Mouse (Mus musculus) embryonic facial prominence, embryonic 15.5 days (tissue): ENCODE data around the gene Vegfa. TPM values are rescaled to one million over a fixed set of nuclear protein-coding genes. Genes with fewer than 3 reads are reported as not detected.
A peak's percentile ranks its signal among the peaks of the same experiment; 100 is the strongest.
"Not testable (repeated sequence)": the region's sequence is repeated elsewhere in the genome, so short reads cannot be mapped to it uniquely, and the experiment has no call there.

Source experiments
- ATAC-seq: fragments of 200-750 bp; cut with Nextera tagmentation; 2 replicates; pipeline ENCODE4 v1.8.0; 2017; ENCODE audit warnings: low read depth, moderate TSS enrichment; ENCODE audit not compliant: insufficient number of reproducible peaks, low FRiP score, low TSS enrichment
- H3K27ac ChIP-seq: fragments of 300-500 bp; sonication (generic); replicated peaks from 2 replicates; pipeline ENCODE4 v1.5.1; 2015; ENCODE audit warnings: mild to moderate bottlenecking, inconsistent platforms
- H3K27me3 ChIP-seq: fragments of 300-500 bp; sonication (generic); 2 replicates; pipeline ENCODE4 v1.6.1; 2015; ENCODE audit warnings: inconsistent platforms
- H3K36me3 ChIP-seq: fragments of 300-500 bp; sonication (generic); 2 replicates; pipeline ENCODE4 v1.6.1; 2015; ENCODE audit warnings: mild to moderate bottlenecking, inconsistent platforms
- H3K4me1 ChIP-seq: fragments of 300-500 bp; sonication (generic); 2 replicates; pipeline ENCODE4 v1.6.1; 2015; ENCODE audit warnings: inconsistent platforms
- H3K4me2 ChIP-seq: fragments of 300-500 bp; sonication (generic); replicated peaks from 2 replicates; pipeline ENCODE4 v1.6.1; 2015; ENCODE audit warnings: mild to moderate bottlenecking, inconsistent platforms
- H3K4me3 ChIP-seq: fragments of 300-500 bp; sonication (generic); replicated peaks from 2 replicates; pipeline ENCODE4 v1.5.1; 2015; ENCODE audit warnings: mild to moderate bottlenecking, inconsistent platforms
- H3K9ac ChIP-seq: fragments of 300-500 bp; sonication (generic); 2 replicates; pipeline ENCODE4 v1.6.1; 2015; ENCODE audit warnings: inconsistent platforms
- H3K9me3 ChIP-seq: fragments of 300-500 bp; sonication (generic); replicated peaks from 2 replicates; pipeline ENCODE4 v1.6.1; 2016; ENCODE audit warnings: inconsistent platforms
- WGBS: fragments of 180-500 bp; shearing (Covaris S2); methylation state at CpG from one replicate; pipeline ENCODE4 v1.1.7; 2015; 5-methylcytosine and 5-hydroxymethylcytosine counted together
- polyA plus RNA-seq: library from polyadenylated mRNA; unstranded; fragments of >200 nt; fragmentation: Nextera tagmentation; extraction: Ambion mirVana; gene quantifications from 2 replicates; pipeline ENCODE4 v1.2.1, GENCODE M21; 2015

Gene Vegfa
- polyA plus RNA-seq, 1 experiment from 2014 or later: 4.6 TPM

DNA sequence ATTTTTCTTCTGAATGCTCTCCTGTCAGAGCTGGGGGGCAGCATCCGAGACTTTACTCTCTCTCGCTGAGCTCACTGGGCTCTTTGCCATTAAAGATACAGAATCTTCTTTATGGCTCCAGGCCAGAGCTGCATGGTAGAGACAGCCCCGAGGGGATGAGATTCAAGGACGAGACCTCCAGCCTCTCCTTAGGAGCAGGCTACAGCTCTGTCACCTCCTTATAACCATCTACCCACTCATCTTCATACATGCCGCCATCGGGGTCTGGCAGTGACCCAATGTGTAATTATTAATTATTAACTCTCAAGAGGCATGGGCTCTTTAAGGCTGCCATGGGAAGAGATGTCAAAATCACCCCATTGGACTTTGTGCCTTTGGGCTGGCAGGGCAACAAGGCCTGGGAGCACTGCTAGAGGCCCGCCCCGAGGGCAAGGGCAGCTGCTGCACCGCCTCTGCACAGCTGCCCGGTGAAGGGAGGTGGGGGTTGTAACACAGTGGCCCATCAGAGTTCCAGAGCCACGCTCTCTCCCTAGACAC lies 37.8 kb downstream of the Vegfa start:
- H3K4me2 ChIP-seq: no peak overlapping the region
- H3K9ac ChIP-seq: no peak overlapping the region
- no peaks in the 10 kb centered on the region for H3K27me3 ChIP-seq
- H3K27ac ChIP-seq: no peak overlapping the region
- H3K9me3 ChIP-seq: no peaks in the 10 kb centered on the region
- H3K4me3 ChIP-seq: no peak overlapping the region
- 64% methylated on average over 11 of the region's 11 CpGs for WGBS
- ATAC-seq: no peak
- H3K36me3 ChIP-seq: no peaks in the 10 kb centered on the region
- no peaks in the 10 kb centered on the region for H3K4me1 ChIP-seq

DNA sequence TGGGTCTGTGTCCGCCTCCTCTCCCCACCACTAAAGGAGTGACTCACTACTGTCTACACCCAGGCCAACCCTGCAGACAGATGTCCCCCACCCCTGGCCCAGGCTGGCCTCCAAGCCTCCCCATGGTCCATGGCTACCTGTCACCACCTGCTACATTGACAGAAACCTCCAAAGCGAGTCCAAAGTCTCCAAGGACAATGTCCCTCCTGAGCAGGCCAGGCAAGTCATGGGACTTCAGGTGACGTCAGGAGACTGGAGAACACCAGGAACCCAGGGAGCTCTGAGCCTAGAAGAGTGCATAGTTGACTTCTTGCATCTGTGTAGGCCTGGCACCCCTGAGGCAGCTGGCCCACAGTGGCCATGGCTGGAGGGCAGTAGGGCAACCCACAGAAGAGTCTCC lies 45.3 kb downstream of the Vegfa start:
- H3K9me3 ChIP-seq: no peaks in the 10 kb centered on the region
- H3K27ac ChIP-seq: no peak overlapping the region
- no peak overlapping the region for H3K4me3 ChIP-seq
- no peak overlapping the region for H3K9ac ChIP-seq
- H3K27me3 ChIP-seq: no peaks in the 10 kb centered on the region
- 87% methylated on average over 3 of the region's 3 CpGs for WGBS
- H3K4me2 ChIP-seq: no peak overlapping the region
- no peak for ATAC-seq
- H3K4me1 ChIP-seq: no peaks in the 10 kb centered on the region
- H3K36me3 ChIP-seq: no peaks in the 10 kb centered on the region

DNA sequence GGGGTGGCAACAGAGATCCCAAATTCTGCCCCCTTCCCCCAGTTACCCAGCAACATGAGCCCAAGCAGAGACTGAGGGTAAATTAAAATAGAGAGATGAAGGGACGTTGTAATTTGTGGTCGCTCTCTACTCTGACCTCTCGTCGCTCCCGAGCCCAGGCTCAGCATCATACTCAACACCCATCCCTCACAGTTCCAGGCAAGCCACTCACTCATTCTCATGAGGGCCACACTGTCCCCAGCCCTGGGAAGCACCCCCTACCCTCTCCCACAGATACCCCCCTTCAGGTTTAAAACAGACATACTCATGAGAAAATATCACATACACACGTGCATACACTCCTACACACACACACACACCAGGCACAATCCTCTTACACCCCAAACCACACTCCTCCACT lies 45.8 kb downstream of the Vegfa start:
- no peaks in the 10 kb centered on the region for H3K9me3 ChIP-seq
- H3K4me2 ChIP-seq: no peak overlapping the region
- 58% methylated on average over 6 of the region's 6 CpGs for WGBS
- no peaks in the 10 kb centered on the region for H3K27me3 ChIP-seq
- no peak overlapping the region for H3K9ac ChIP-seq
- H3K36me3 ChIP-seq: no peaks in the 10 kb centered on the region
- ATAC-seq: peak; percentile 67; the same call in 1 of the 2 replicates
- H3K4me1 ChIP-seq: no peaks in the 10 kb centered on the region
- H3K4me3 ChIP-seq: no peak overlapping the region
- no peak overlapping the region for H3K27ac ChIP-seq

GRCm38 (mm10) chr17:45983185-45983584 lies 49.0 kb downstream of the Vegfa start:
- not testable (repeated sequence) for H3K9me3 ChIP-seq, H3K9ac ChIP-seq, H3K36me3 ChIP-seq, H3K4me2 ChIP-seq, H3K27me3 ChIP-seq, H3K4me3 ChIP-seq, H3K27ac ChIP-seq, ATAC-seq, H3K4me1 ChIP-seq
- 94% methylated on average over 1 of the region's 1 CpGs for WGBS

- Histone ChIP-seq H3K9me3 (no peaks in the 10 kb centered on the region), H3K4me1 (peaks cover 10% of the 10 kb centered on the region; the same call in 1 of the 2 replicates), H3K9ac (no peak overlapping the region), H3K27me3 (no peaks in the 10 kb centered on the region), H3K4me2 (no peak overlapping the region), H3K4me3 (no peak overlapping the region), H3K36me3 (no peaks in the 10 kb centered on the region), H3K27ac (no peak overlapping the region)
- ATAC-seq: no peak
- WGBS: 51% methylated on average over 1 of the region's 1 CpGs
Measured at GRCm38 (mm10) chr17:45981841-45982240, 50.3 kb downstream of the Vegfa start.

GRCm38 (mm10) chr17:45979025-45979805 lies 53.0 kb downstream of the Vegfa start:
- Histone ChIP-seq H3K4me2 (no peak overlapping the region), H3K27ac (0 out of 2 replicates have a peak overlapping the region, but pooled peaks have one; percentile 2), H3K4me3 (no peak overlapping the region), H3K9ac (no peak overlapping the region), H3K27me3 (no peaks in the 10 kb centered on the region), H3K36me3 (no peaks in the 10 kb centered on the region), H3K9me3 (no peaks in the 10 kb centered on the region), H3K4me1 (peaks cover 14% of the 10 kb centered on the region; the same call in 1 of the 2 replicates)
- WGBS: 60% methylated on average over 10 of the region's 10 CpGs
- no peak for ATAC-seq

- Histone ChIP-seq H3K4me1 (peaks cover 14% of the 10 kb centered on the region; the same call in 1 of the 2 replicates), H3K9ac (no peak overlapping the region), H3K27ac (no peak overlapping the region), H3K27me3 (no peaks in the 10 kb centered on the region), H3K36me3 (no peaks in the 10 kb centered on the region), H3K9me3 (no peaks in the 10 kb centered on the region), H3K4me3 (no peak overlapping the region), H3K4me2 (no peak overlapping the region)
- ATAC-seq: peak; percentile 46; the same call in 1 of the 2 replicates
- WGBS: 32% methylated on average over 7 of the region's 7 CpGs
Measured at GRCm38 (mm10) chr17:45974461-45974860, 57.7 kb downstream of the Vegfa start.

- ATAC-seq: no peak
- peaks cover 9% of the 10 kb centered on the region; the same call in 1 of the 2 replicates for H3K4me1 ChIP-seq
- 85% methylated on average over 7 of the region's 7 CpGs for WGBS
Measured at GRCm38 (mm10) chr17:45973214-45973613, 59.0 kb downstream of the Vegfa start.

GRCm38 (mm10) chr17:45972405-45972804 lies 59.8 kb downstream of the Vegfa start:
- H3K9ac ChIP-seq: no peak overlapping the region
- no peak for ATAC-seq
- 69% methylated on average over 7 of the region's 7 CpGs for WGBS
- no peaks in the 10 kb centered on the region for H3K36me3 ChIP-seq
- no peaks in the 10 kb centered on the region for H3K27me3 ChIP-seq
- H3K9me3 ChIP-seq: no peaks in the 10 kb centered on the region
- peaks cover 10% of the 10 kb centered on the region; the same call in 1 of the 2 replicates for H3K4me1 ChIP-seq
- H3K4me2 ChIP-seq: no peak overlapping the region
- no peak overlapping the region for H3K27ac ChIP-seq
- no peak overlapping the region for H3K4me3 ChIP-seq

More at GRCm38 (mm10) chr17:45973214-45973613, 59.0 kb downstream of the Vegfa start:
- H3K9me3 ChIP-seq: no peaks in the 10 kb centered on the region
- no peak overlapping the region for H3K27ac ChIP-seq
- no peak overlapping the region for H3K4me2 ChIP-seq
- no peaks in the 10 kb centered on the region for H3K36me3 ChIP-seq
- H3K27me3 ChIP-seq: no peaks in the 10 kb centered on the region
- no peak overlapping the region for H3K4me3 ChIP-seq
- H3K9ac ChIP-seq: no peak overlapping the region

GRCm38 (mm10) chr17:45971800-45972199 lies 60.4 kb downstream of the Vegfa start:
- H3K36me3 ChIP-seq: no peaks in the 10 kb centered on the region
- no peak for ATAC-seq
- no peak overlapping the region for H3K4me3 ChIP-seq
- H3K9me3 ChIP-seq: no peaks in the 10 kb centered on the region
- no peak overlapping the region for H3K27ac ChIP-seq
- WGBS: 92% methylated on average over 6 of the region's 6 CpGs
- H3K9ac ChIP-seq: no peak overlapping the region
- no peak overlapping the region for H3K4me2 ChIP-seq
- H3K27me3 ChIP-seq: no peaks in the 10 kb centered on the region
- peaks cover 12% of the 10 kb centered on the region; the same call in 1 of the 2 replicates for H3K4me1 ChIP-seq

GRCm38 (mm10) chr17:45970741-45971550 lies 61.2 kb downstream of the Vegfa start:
- H3K9me3 ChIP-seq: no peaks in the 10 kb centered on the region
- no peak overlapping the region for H3K4me2 ChIP-seq
- 87% methylated on average over 17 of the region's 17 CpGs for WGBS
- no peak overlapping the region for H3K27ac ChIP-seq
- peaks cover 17% of the 10 kb centered on the region; the same call in 1 of the 2 replicates for H3K4me1 ChIP-seq
- no peak overlapping the region for H3K4me3 ChIP-seq
- no peaks in the 10 kb centered on the region for H3K36me3 ChIP-seq
- no peak overlapping the region for H3K9ac ChIP-seq
- no peaks in the 10 kb centered on the region for H3K27me3 ChIP-seq
- ATAC-seq: no peak
